9 mouse cellular contexts compared by ENCODE assay signal in genomic region chr4:57666101-57666500, GRCm38 (mm10).
"Had no signal": no experiment of that assay in that cellular context is flagged by ENCODE, and none has a peak within 500 bp of the region (broad histone marks: within the 10 kb centered on the region; RNA-seq: fewer than 3 reads in every experiment).

No protein-coding gene starts in this region.

- DNase-seq: kidney, postnatal 14 days; lung, embryonic 14.5 days; lung, postnatal 10 days; lung, postnatal 4 days; midbrain, embryonic 14.5 days; right cerebral cortex, postnatal 4 days; spleen, adult 18-20 months; thymus, adult 2 months; thymus, postnatal 25 days had no signal
